Mouse (Mus musculus) midbrain, embryonic 11.5 days (tissue): ENCODE results near the gene Tapt1. TPM values are rescaled to one million over a fixed set of nuclear protein-coding genes. Genes with fewer than 3 reads are reported as not detected.
A peak's percentile ranks its signal among the peaks of the same experiment; 100 is the strongest.

Experiments
- ATAC-seq: fragments of 200-750 bp; cut with Nextera tagmentation; 2 replicates; pipeline ENCODE4 v1.8.0; 2017; ENCODE audit warnings: moderate TSS enrichment, moderate library complexity; ENCODE audit not compliant: low FRiP score
- DNase-seq: peaks from one replicate; pipeline ENCODE4 v3.0.0; 2015; ENCODE audit warnings: low spot score; ENCODE audit errors: missing footprints
- H3K27ac ChIP-seq: fragments of 300-500 bp; sonication (generic); 2 replicates; pipeline ENCODE4 v1.5.1; 2014; ENCODE audit warnings: low read depth, low read length
- H3K27me3 ChIP-seq: fragments of 300-500 bp; sonication (generic); 2 replicates; pipeline ENCODE4 v1.6.1; 2014; ENCODE audit warnings: mild to moderate bottlenecking, low read length, moderate library complexity, mixed read lengths; ENCODE audit not compliant: control insufficient read depth, insufficient read depth
- H3K36me3 ChIP-seq: fragments of 300-500 bp; sonication (generic); 2 replicates; pipeline ENCODE4 v1.6.1; 2014; ENCODE audit warnings: mild to moderate bottlenecking, low read length, moderate library complexity, mixed read lengths; ENCODE audit not compliant: control insufficient read depth, insufficient read depth
- H3K4me1 ChIP-seq: fragments of 300-500 bp; sonication (generic); 2 replicates; pipeline ENCODE4 v1.6.1; 2014; ENCODE audit warnings: low read length; ENCODE audit not compliant: control insufficient read depth, insufficient read depth
- H3K4me2 ChIP-seq: fragments of 300-500 bp; sonication (generic); 2 replicates; pipeline ENCODE4 v1.6.1; 2014; ENCODE audit warnings: mild to moderate bottlenecking, moderate library complexity
- H3K4me3 ChIP-seq: fragments of 300-500 bp; sonication (generic); 2 replicates; pipeline ENCODE4 v1.5.1; 2014; ENCODE audit warnings: low read depth, low read length
- H3K9ac ChIP-seq: fragments of 300-500 bp; sonication (generic); 2 replicates; pipeline ENCODE4 v1.6.1; 2014; ENCODE audit warnings: low read length
- H3K9me3 ChIP-seq: fragments of 300-500 bp; sonication (generic); 2 replicates; pipeline ENCODE4 v1.6.1; 2016; ENCODE audit warnings: low read length; ENCODE audit not compliant: control insufficient read depth
- WGBS: fragments of 180-500 bp; shearing (Covaris S2); extraction: QIAGEN DNeasy Blood & Tissue Kit; methylation state at CpG from one replicate; pipeline ENCODE4 v1.1.7; 2014; 5-methylcytosine and 5-hydroxymethylcytosine counted together
- polyA plus RNA-seq: library from polyadenylated mRNA; unstranded; fragments of >200 nt; fragmentation: Nextera tagmentation; extraction: Ambion mirVana; gene quantifications from 2 replicates; pipeline ENCODE4 v1.2.1, GENCODE M21; 2014

The Tapt1 gene
- polyA plus RNA-seq, 1 experiment from 2014 or later = 27.8 TPM

- no peak for DNase-seq
- no peak for ATAC-seq
- Histone ChIP-seq H3K4me1 (no peaks in the 10 kb centered on the region), H3K27me3 (no peaks in the 10 kb centered on the region), H3K9ac (no peak overlapping the region), H3K4me2 (no peak overlapping the region), H3K27ac (no peak overlapping the region), H3K36me3 (no peaks in the 10 kb centered on the region), H3K4me3 (no peak overlapping the region), H3K9me3 (no peaks in the 10 kb centered on the region)
- WGBS = 82% methylated on average over 7 of the region's 7 CpGs
Observed at GRCm38 (mm10) chr5:44255756-44256398, 29.5 kb upstream of the Tapt1 start.

DNA sequence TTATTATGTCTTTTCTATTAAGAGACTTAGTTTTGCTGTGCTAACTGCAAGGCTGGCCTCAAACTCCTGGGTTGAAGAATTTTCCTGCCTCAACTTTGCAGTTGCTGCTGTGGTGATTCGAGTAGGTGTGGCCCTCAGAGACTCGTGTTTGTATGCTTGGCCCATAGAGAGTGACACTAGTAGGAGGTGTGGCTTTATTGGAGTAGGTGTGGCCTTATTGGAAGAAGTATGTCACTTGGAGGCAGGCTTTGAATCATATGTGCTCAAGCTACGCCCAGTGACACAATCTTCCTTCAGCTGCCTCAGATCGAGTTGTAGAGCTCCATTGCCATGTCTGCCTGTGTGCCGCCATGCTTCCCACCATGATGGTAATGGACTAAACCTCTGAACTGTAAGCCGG is 27.0 kb upstream of the Tapt1 start:
- Histone ChIP-seq H3K4me2 (no peak overlapping the region), H3K9ac (no peak overlapping the region), H3K27me3 (no peaks in the 10 kb centered on the region), H3K9me3 (no peaks in the 10 kb centered on the region), H3K27ac (no peak overlapping the region), H3K4me3 (no peak overlapping the region), H3K4me1 (no peaks in the 10 kb centered on the region), H3K36me3 (no peaks in the 10 kb centered on the region)
- 87% methylated on average over 6 of the region's 6 CpGs for WGBS
- no peak for DNase-seq
- ATAC-seq = no peak

DNA sequence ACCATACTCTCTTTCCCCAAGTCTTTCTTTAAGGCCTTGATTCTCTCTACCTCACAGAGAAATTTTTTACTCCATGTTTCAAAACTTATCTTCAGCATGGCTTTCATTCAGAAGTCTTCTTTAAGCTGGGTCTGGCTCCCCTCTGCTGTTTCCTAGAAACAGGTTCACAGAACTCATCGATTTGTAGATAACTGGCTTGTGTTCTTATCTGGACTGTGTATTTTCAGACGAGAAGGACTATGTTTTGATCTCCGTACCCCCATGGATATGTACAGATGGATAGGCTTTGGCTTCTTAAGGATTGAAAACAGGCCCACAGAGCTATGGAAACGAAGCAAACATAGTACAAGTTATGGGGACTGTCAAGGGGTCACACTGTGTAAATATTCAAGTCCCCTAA is 26.0 kb upstream of the Tapt1 start:
- H3K4me2 ChIP-seq = no peak overlapping the region
- no peaks in the 10 kb centered on the region for H3K4me1 ChIP-seq
- H3K9me3 ChIP-seq = no peaks in the 10 kb centered on the region
- DNase-seq = no peak
- WGBS = 81% methylated on average over 4 of the region's 4 CpGs
- H3K27ac ChIP-seq = no peak overlapping the region
- H3K4me3 ChIP-seq = no peak overlapping the region
- no peaks in the 10 kb centered on the region for H3K36me3 ChIP-seq
- no peak overlapping the region for H3K9ac ChIP-seq
- ATAC-seq = no peak
- H3K27me3 ChIP-seq = no peaks in the 10 kb centered on the region

GRCm38 (mm10) chr5:44250211-44250955 is 24.0 kb upstream of the Tapt1 start:
- Histone ChIP-seq H3K4me1 (no peaks in the 10 kb centered on the region), H3K27me3 (no peaks in the 10 kb centered on the region; the same call in 1 of the 2 replicates), H3K4me3 (no peak overlapping the region), H3K27ac (no peak overlapping the region), H3K4me2 (no peak overlapping the region), H3K9me3 (no peaks in the 10 kb centered on the region), H3K36me3 (no peaks in the 10 kb centered on the region), H3K9ac (no peak overlapping the region)
- DNase-seq (no peak), ATAC-seq (no peak)
- 84% methylated on average over 5 of the region's 5 CpGs for WGBS

DNA sequence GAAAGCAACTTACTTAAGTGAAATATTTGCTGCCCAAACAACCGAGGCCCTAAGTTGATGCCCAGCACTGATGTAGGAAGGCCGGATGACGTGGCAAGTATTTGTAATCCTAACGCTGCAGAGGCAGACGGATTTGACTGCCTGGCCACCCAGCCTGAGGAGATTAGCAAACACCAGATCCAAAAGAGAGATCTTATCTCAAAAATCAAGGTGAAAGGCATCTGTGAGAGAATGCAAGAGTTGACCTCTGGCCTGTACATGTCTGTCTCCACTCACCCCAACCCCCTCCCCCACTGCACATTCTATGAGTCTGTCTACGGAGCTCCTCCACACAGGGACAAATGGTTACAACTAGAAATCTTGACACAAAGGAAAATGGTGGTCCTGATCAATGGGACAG is 22.9 kb upstream of the Tapt1 start:
- DNase-seq (peak; percentile 81), ATAC-seq (no peak)
- no peak overlapping the region for H3K4me3 ChIP-seq
- no peaks in the 10 kb centered on the region for H3K36me3 ChIP-seq
- H3K9me3 ChIP-seq = no peaks in the 10 kb centered on the region
- no peak overlapping the region for H3K9ac ChIP-seq
- H3K27me3 ChIP-seq = no peaks in the 10 kb centered on the region; the same call in 1 of the 2 replicates
- WGBS = 74% methylated on average over 6 of the region's 6 CpGs
- H3K27ac ChIP-seq = no peak overlapping the region
- no peak overlapping the region for H3K4me2 ChIP-seq
- H3K4me1 ChIP-seq = no peaks in the 10 kb centered on the region

- DNase-seq (no peak), ATAC-seq (no peak)
- WGBS = 27% methylated on average over 11 of the region's 11 CpGs
- no peak overlapping the region for H3K4me3 ChIP-seq
- no peaks in the 10 kb centered on the region for H3K9me3 ChIP-seq
- H3K27ac ChIP-seq = no peak overlapping the region
- no peak overlapping the region for H3K9ac ChIP-seq
- H3K36me3 ChIP-seq = no peaks in the 10 kb centered on the region
- H3K4me1 ChIP-seq = no peaks in the 10 kb centered on the region
- no peaks in the 10 kb centered on the region; the same call in 1 of the 2 replicates for H3K27me3 ChIP-seq
- H3K4me2 ChIP-seq = no peak overlapping the region
Observed at GRCm38 (mm10) chr5:44246493-44247217, 20.2 kb upstream of the Tapt1 start.

DNA sequence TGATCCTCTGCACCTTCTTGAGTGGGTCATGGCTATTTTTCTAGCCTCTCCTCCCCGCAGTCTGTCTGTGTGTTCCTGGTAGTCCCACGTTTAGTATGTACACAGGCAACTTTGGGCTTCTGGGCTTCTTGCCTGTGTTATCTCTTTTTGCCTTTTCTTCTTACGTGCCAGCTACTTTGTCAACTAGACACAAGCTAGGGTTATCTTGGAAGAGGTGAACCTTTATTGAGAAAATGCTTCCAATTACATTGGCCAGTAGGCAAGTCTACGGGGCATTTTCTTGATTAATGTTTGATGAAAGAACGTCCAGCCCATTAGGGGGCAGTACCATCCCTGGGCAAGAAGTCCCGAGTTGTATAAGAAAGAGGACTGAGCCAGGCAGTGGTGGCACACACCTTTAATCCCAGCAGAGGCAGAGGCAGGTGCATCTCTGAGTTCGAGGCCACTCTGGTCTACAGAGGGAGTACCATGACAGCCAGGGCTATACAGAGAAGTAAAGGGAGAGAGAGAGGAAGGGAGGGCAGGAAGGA is 18.5 kb upstream of the Tapt1 start:
- H3K9ac ChIP-seq = no peak overlapping the region
- H3K4me2 ChIP-seq = no peak overlapping the region
- no peak overlapping the region for H3K27ac ChIP-seq
- ATAC-seq (no peak), DNase-seq (no peak)
- H3K4me3 ChIP-seq = no peak overlapping the region
- no peaks in the 10 kb centered on the region for H3K4me1 ChIP-seq
- no peaks in the 10 kb centered on the region for H3K9me3 ChIP-seq
- no peaks in the 10 kb centered on the region for H3K36me3 ChIP-seq
- WGBS = 80% methylated on average over 7 of the region's 7 CpGs
- H3K27me3 ChIP-seq = no peaks in the 10 kb centered on the region; the same call in 1 of the 2 replicates

DNA sequence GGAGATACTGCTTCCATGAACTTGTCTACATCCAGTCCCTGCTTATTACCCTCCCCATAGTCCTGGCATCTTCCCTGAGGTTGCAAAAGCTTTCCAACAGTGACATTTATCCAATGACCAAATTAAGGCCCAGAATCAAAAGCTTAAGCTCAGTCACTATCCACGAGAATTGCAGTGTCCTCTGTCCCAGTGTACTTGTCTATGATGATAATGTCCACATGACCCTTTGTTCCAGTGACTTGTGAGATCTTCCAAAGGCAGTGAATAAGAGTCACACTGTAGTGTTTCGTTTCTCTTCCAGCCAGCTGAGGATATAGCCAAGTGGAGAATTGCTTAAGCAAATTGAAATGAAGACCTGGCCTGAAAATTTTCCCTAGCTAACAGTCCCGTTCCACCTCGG is 16.4 kb upstream of the Tapt1 start:
- Histone ChIP-seq H3K27ac (no peak overlapping the region), H3K4me1 (no peaks in the 10 kb centered on the region), H3K27me3 (no peaks in the 10 kb centered on the region; the same call in 1 of the 2 replicates), H3K9me3 (no peaks in the 10 kb centered on the region), H3K4me2 (no peak overlapping the region), H3K36me3 (no peaks in the 10 kb centered on the region), H3K9ac (no peak overlapping the region), H3K4me3 (no peak overlapping the region)
- no peak for ATAC-seq
- no peak for DNase-seq
- WGBS = 86% methylated on average over 4 of the region's 4 CpGs

- Histone ChIP-seq H3K4me2 (no peak overlapping the region), H3K4me3 (no peak overlapping the region), H3K27ac (no peak overlapping the region), H3K9me3 (no peaks in the 10 kb centered on the region), H3K4me1 (no peaks in the 10 kb centered on the region), H3K9ac (no peak overlapping the region), H3K36me3 (no peaks in the 10 kb centered on the region), H3K27me3 (no peaks in the 10 kb centered on the region; the same call in 1 of the 2 replicates)
- DNase-seq (no peak), ATAC-seq (no peak)
- WGBS = 85% methylated on average over 1 of the region's 1 CpGs
Observed at GRCm38 (mm10) chr5:44241726-44242125, 15.3 kb upstream of the Tapt1 start.
